Mouse (Mus musculus) E14TG2a.4 (cell line): ENCODE results near the gene Cep19.

ENCODE experiments used
- CTCF ChIP-seq: conservative IDR thresholded peaks from 2 replicates; pipeline ENCODE4 v1.5.1; 2014; ENCODE audit warnings: low read length
- NANOG ChIP-seq: IDR thresholded peaks from 2 replicates; pipeline ENCODE4 v1.6.1; 2014; ENCODE audit warnings: borderline replicate concordance, low read length, mixed read lengths
- POU5F1 ChIP-seq: IDR thresholded peaks from 2 replicates; pipeline ENCODE4 v1.6.1; 2014; ENCODE audit warnings: low read length, borderline replicate concordance

GRCm38 (mm10) chr16:32059840-32060523, 39.6 kb upstream of the Cep19 start:
- TF ChIP-seq CTCF, result no peak
- no peak for TF ChIP-seq POU5F1
- TF ChIP-seq NANOG, result no peak
